Mouse (Mus musculus) testis, adult 2 months (tissue): Measurements from ENCODE around the gene Klrb1f.

ENCODE experiments used
- CTCF ChIP-seq: fragments of 200-500 bp; IDR thresholded peaks from 2 replicates; pipeline ENCODE4 v1.5.1; 2012; ENCODE audit warnings: low read depth, mild to moderate bottlenecking, inconsistent platforms, low read length, moderate library complexity; ENCODE audit not compliant: control insufficient read depth, insufficient read depth, insufficient replicate concordance
- POLR2A ChIP-seq: fragments of 200-500 bp; IDR thresholded peaks from 2 replicates; pipeline ENCODE4 v1.6.1; 2012; ENCODE audit warnings: low read depth, mild to moderate bottlenecking, inconsistent platforms, low read length, moderate library complexity; ENCODE audit not compliant: control insufficient read depth

DNA sequence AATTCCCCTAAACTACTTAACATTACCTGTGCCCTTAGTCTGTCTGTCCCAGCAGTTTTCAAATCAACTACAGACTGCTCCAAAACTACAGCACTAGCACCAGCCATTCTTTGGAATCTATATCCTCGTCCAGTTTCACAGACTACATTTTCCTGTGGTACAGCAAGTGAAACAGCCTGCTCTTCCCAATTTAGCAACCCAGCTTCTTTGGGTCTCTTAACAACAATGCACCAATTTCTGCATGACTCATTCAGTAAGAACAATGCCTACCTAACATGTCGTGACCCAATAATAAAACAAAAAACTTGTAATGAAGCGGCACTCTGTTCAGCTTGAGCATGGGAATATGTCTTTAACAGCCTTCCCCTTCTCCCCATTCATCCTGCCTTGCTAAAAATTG lies 19.7 kb downstream of the Klrb1f start:
- TF ChIP-seq POLR2A = no peak
- no peak for TF ChIP-seq CTCF
